In the genomic region with DNA sequence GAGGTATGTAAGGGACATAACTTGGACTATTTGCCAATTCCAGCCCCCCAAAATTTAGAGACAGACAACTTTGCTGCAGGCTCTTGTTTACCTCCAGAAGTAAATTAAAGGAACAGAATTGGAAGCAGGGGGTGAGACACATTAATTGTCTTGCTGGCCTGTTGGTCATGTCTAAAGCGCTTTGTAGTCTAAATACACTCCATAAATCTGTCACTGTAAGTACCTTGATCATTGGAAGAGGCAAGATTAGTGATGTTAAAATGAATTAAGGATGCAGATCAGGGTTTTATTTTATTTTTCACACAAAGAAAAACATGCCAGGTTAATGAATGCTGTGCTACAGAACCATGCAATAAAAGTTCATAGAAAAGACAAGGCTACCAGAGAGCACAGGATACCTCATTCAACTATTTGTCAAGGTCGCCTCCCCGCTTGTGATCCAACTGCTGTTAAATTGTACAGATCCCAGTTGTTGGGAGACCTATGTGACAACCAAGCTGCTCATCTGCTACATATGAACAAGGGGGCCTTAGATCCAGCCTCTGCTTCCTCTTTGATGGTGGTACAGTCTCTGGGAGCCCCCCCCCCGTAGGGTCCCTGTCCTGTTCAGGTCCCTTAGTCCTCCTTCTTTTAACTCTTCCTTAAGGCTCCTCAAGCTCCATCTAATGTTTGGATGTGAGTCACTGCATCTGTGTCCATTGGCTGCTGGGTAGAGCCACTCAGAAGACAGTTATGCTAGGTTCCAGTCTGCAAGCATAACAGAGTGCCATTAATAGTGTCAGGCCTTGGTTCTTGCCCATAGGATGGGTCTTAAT, we compare ENCODE assay signal across 25 mouse cellular contexts.
"Had no signal": no experiment of that assay in that cellular context is flagged by ENCODE, and none has a peak within 500 bp of the region (broad histone marks: within the 10 kb centered on the region; RNA-seq: fewer than 3 reads in every experiment).

No protein-coding gene starts in this region.

- H3K9me3 ChIP-seq: forebrain, embryonic 15.5 days; heart, embryonic 12.5 days; hindbrain, embryonic 13.5 days; hindbrain, embryonic 15.5 days; intestine, embryonic 15.5 days; limb, embryonic 10.5 days; limb, embryonic 12.5 days; liver, embryonic 13.5 days; liver, embryonic 15.5 days had no signal

- H3K36me3 ChIP-seq: heart, embryonic 12.5 days; intestine, embryonic 15.5 days; limb, embryonic 10.5 days; limb, embryonic 12.5 days; liver, embryonic 13.5 days; liver, embryonic 15.5 days had no signal

- H3K4me2 ChIP-seq: forebrain, embryonic 15.5 days; heart, embryonic 12.5 days; hindbrain, embryonic 13.5 days; hindbrain, embryonic 15.5 days; intestine, embryonic 15.5 days; limb, embryonic 12.5 days; liver, embryonic 11.5 days; liver, embryonic 13.5 days; liver, embryonic 15.5 days had no signal

- H3K27me3 ChIP-seq: forebrain, embryonic 15.5 days; heart, embryonic 12.5 days; hindbrain, embryonic 13.5 days; hindbrain, embryonic 15.5 days; intestine, embryonic 15.5 days; limb, embryonic 12.5 days; liver, embryonic 13.5 days; liver, embryonic 15.5 days had no signal

- DNase-seq: forebrain, postnatal 0 days; gastrocnemius, postnatal 14 days; gastrocnemius, postnatal 36 days; heart, adult 11 months; heart, adult 2 months; heart, postnatal 10 days; kidney, adult 8-10 months; kidney, postnatal 25 days; kidney, postnatal 4 days; liver; liver, embryonic 13.5 days had no signal

- H3K4me1 ChIP-seq: forebrain, embryonic 15.5 days; heart, embryonic 12.5 days; hindbrain, embryonic 13.5 days; hindbrain, embryonic 15.5 days; intestine, embryonic 15.5 days; limb, embryonic 12.5 days; liver, embryonic 13.5 days; liver, embryonic 15.5 days had no signal

- H3K27ac ChIP-seq: forebrain, embryonic 15.5 days; heart, adult 2 months; hindbrain, embryonic 13.5 days; hindbrain, embryonic 15.5 days; hindbrain, postnatal 0 days; intestine, embryonic 15.5 days; layer of hippocampus, adult 2 months; left cerebral cortex, adult 2 months; limb, embryonic 10.5 days; limb, embryonic 12.5 days; liver, embryonic 13.5 days; liver, embryonic 15.5 days had no signal

- H3K9ac ChIP-seq: forebrain, embryonic 15.5 days; forebrain, postnatal 0 days; heart, embryonic 12.5 days; hindbrain, embryonic 13.5 days; hindbrain, embryonic 15.5 days; intestine, embryonic 15.5 days; limb, embryonic 12.5 days; liver, embryonic 13.5 days; liver, embryonic 15.5 days had no signal

- ATAC-seq: forebrain, embryonic 15.5 days; forebrain, postnatal 0 days; hindbrain, postnatal 0 days; inflammation-experienced regulatory T-cells, adult 6 months; intestine, embryonic 15.5 days; intestine, postnatal 0 days had no signal

- H3K4me3 ChIP-seq: forebrain, embryonic 15.5 days; heart, adult 2 months; heart, embryonic 12.5 days; hindbrain, embryonic 13.5 days; hindbrain, embryonic 15.5 days; intestine, embryonic 15.5 days; layer of hippocampus, adult 2 months; left cerebral cortex, adult 2 months; limb, embryonic 10.5 days; limb, embryonic 12.5 days; liver, embryonic 13.5 days; liver, embryonic 15.5 days had no signal
